Mouse (Mus musculus) megakaryocyte, embryonic 14.5 days (primary cell): ENCODE data around the gene Pabpc6.

Experiments
- FLI1 ChIP-seq: IDR thresholded peaks from 2 replicates; pipeline ENCODE4 v1.6.1; 2012; ENCODE audit warnings: low read length, inconsistent platforms, mixed read lengths
- GATA1 ChIP-seq: IDR thresholded peaks from 3 replicates; pipeline ENCODE4 v1.6.1; 2012; ENCODE audit warnings: mixed read lengths, low read length, inconsistent platforms, borderline replicate concordance

DNA sequence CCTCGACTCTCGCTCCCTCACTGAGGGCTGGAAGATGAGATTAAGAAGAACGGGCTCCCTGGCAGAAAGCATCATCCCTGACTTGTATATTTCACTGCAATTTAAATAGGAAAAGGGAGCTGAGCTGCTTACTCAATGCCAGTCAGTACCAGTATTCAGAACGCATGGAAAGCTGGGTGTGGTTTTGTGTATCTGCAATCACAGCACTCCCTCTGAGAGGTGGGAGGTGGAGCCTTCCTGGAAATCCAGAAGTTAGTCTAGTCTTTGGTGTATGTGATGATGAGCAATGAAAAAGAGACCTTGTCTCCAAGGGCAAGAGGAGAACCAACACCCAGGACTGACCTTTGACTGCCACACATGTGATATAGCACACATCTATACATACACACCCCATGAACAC is 21.7 kb upstream of the Pabpc6 start:
- no peak for TF ChIP-seq FLI1
- TF ChIP-seq GATA1 = no peak
